Mouse (Mus musculus) CH12.LX (cell line): Measurements from ENCODE around the gene Prg4. TPM values are rescaled to one million over a fixed set of nuclear protein-coding genes. Genes with fewer than 3 reads are reported as not detected.

ENCODE experiments used
- DNase-seq: peaks from one replicate; pipeline ENCODE4 v3.0.0-alpha.2; 2013; ENCODE audit errors: extremely low read depth
- H3K27ac ChIP-seq: 2 replicates; pipeline ENCODE4 v1.5.1; 2012; ENCODE audit warnings: low read depth, mild to moderate bottlenecking, control low read depth, moderate library complexity; ENCODE audit not compliant: insufficient read depth
- H3K27me3 ChIP-seq: replicated peaks from 2 replicates; pipeline ENCODE3; 2012; ENCODE audit warnings: inconsistent platforms
- H3K36me3 ChIP-seq, 2 experiments: replicated peaks in 1 of 2; 2 replicates each; pipeline versions ENCODE3 to v1.6.1; 2012; ENCODE audit warnings: inconsistent platforms in 1 of 2, low read length in 1 of 2, mild to moderate bottlenecking in 1 of 2, mixed read lengths in 1 of 2, moderate library complexity in 1 of 2; ENCODE audit not compliant: control insufficient read depth in 1 of 2, insufficient read depth in 1 of 2
- H3K4me1 ChIP-seq, 2 experiments: 2 replicates each; pipeline ENCODE4 v1.6.1; 2012; ENCODE audit warnings: inconsistent platforms in 1 of 2, moderate library complexity in 1 of 2; ENCODE audit not compliant: insufficient read depth in 2 of 2, control insufficient read depth in 1 of 2
- H3K4me2 ChIP-seq: 2 replicates; pipeline ENCODE4 v1.6.1; 2012; ENCODE audit warnings: low read depth, mild to moderate bottlenecking, control low read depth; ENCODE audit not compliant: poor library complexity, insufficient read depth, severe bottlenecking
- H3K4me3 ChIP-seq, 3 experiments: fragments of 150-350 bp in 1 of 3; sonication (generic) in 1 of 3; replicated peaks in 1 of 3; 2 replicates each; pipeline versions ENCODE3 to v1.5.1; 2011 to 2012; ENCODE audit warnings: low read depth in 2 of 3, low read length in 2 of 3, mild to moderate bottlenecking in 2 of 3, moderate library complexity in 2 of 3, control low read depth in 1 of 3, improper control_type of control experiment in 1 of 3, inconsistent platforms in 1 of 3, mixed read lengths in 1 of 3; ENCODE audit not compliant: poor library complexity in 1 of 3
- H3K79me2 ChIP-seq: replicated peaks from 2 replicates; pipeline ENCODE4 v1.6.1; 2012; ENCODE audit warnings: mild to moderate bottlenecking, moderate library complexity; ENCODE audit not compliant: control insufficient read depth, poor library complexity, insufficient read depth, severe bottlenecking; ENCODE audit errors: extremely low read depth
- H3K9ac ChIP-seq: 2 replicates; pipeline ENCODE4 v1.6.1; 2012; ENCODE audit warnings: low read depth, mild to moderate bottlenecking, control low read depth, moderate library complexity; ENCODE audit not compliant: insufficient read depth
- H3K9me3 ChIP-seq: replicated peaks from 2 replicates; pipeline ENCODE3; 2012; ENCODE audit warnings: low read length, inconsistent platforms, mixed read lengths
- BHLHE40 ChIP-seq: IDR thresholded peaks from 2 replicates; pipeline ENCODE4 v1.6.1; 2011; ENCODE audit warnings: mild to moderate bottlenecking, low read depth, low read length, improper control_type of control experiment
- CHD1 ChIP-seq: IDR thresholded peaks from 2 replicates; pipeline ENCODE4 v1.6.1; 2012; ENCODE audit warnings: low read depth, low read length, improper control_type of control experiment, inconsistent platforms
- CHD2 ChIP-seq: IDR thresholded peaks from 2 replicates; pipeline ENCODE4 v1.6.1; 2011; ENCODE audit warnings: low read length, improper control_type of control experiment
- EP300 ChIP-seq: IDR thresholded peaks from 2 replicates; pipeline ENCODE4 v1.6.1; 2011; ENCODE audit warnings: low read length, improper control_type of control experiment
- HCFC1 ChIP-seq: IDR thresholded peaks from 2 replicates; pipeline ENCODE4 v1.6.1; 2012; ENCODE audit warnings: low read depth, mild to moderate bottlenecking, inconsistent platforms, low read length, improper control_type of control experiment
- JUND ChIP-seq: conservative IDR thresholded peaks from 2 replicates; pipeline ENCODE4 v1.6.1; 2011; ENCODE audit warnings: low read depth, low read length, improper control_type of control experiment
- MAZ ChIP-seq: IDR thresholded peaks from 2 replicates; pipeline ENCODE4 v1.6.1; 2012; ENCODE audit warnings: low read depth, mild to moderate bottlenecking, inconsistent platforms, low read length, improper control_type of control experiment, moderate library complexity
- MEF2A ChIP-seq: IDR thresholded peaks from 2 replicates; pipeline ENCODE4 v1.6.1; 2014; ENCODE audit warnings: low read depth, mild to moderate bottlenecking, inconsistent platforms, low read length, improper control_type of control experiment, borderline replicate concordance
- MXI1 ChIP-seq: IDR thresholded peaks from 2 replicates; pipeline ENCODE4 v1.6.1; 2011; ENCODE audit warnings: mild to moderate bottlenecking, low read depth, low read length, improper control_type of control experiment
- MYC ChIP-seq: IDR thresholded peaks from 2 replicates; pipeline ENCODE4 v1.6.1; 2011; ENCODE audit warnings: low read depth, mild to moderate bottlenecking, improper control_type of control experiment, low read length
- POLR2A ChIP-seq: IDR thresholded peaks from 2 replicates; pipeline ENCODE4 v1.6.1; 2011; ENCODE audit warnings: low read depth, mild to moderate bottlenecking, improper control_type of control experiment, low read length
- RAD21 ChIP-seq: IDR thresholded peaks from 2 replicates; pipeline ENCODE4 v1.6.1; 2011; ENCODE audit warnings: low read depth, mild to moderate bottlenecking, low read length, improper control_type of control experiment, moderate library complexity
- SIN3A ChIP-seq: IDR thresholded peaks from 2 replicates; pipeline ENCODE4 v1.6.1; 2012; ENCODE audit warnings: low read length, improper control_type of control experiment, inconsistent platforms
- TCF12 ChIP-seq: IDR thresholded peaks from 2 replicates; pipeline ENCODE4 v1.6.1; 2014; ENCODE audit warnings: low read depth, mild to moderate bottlenecking, inconsistent platforms, low read length, improper control_type of control experiment
- USF1 ChIP-seq: IDR thresholded peaks from 2 replicates; pipeline ENCODE4 v1.6.1; 2014; ENCODE audit warnings: low read depth, mild to moderate bottlenecking, inconsistent platforms, low read length, improper control_type of control experiment
- ZKSCAN1 ChIP-seq: IDR thresholded peaks from 2 replicates; pipeline ENCODE4 v1.6.1; 2012; ENCODE audit warnings: low read depth, inconsistent platforms, low read length, improper control_type of control experiment, borderline replicate concordance
- ZNF384 ChIP-seq: IDR thresholded peaks from 2 replicates; pipeline ENCODE4 v1.6.1; 2012; ENCODE audit warnings: low read depth, low read length, improper control_type of control experiment, inconsistent platforms
- dilution Hi-C: fragments of 300-500 bp; cut with MboI; formaldehyde crosslinking; loops from 2 replicates; pipeline ENCODE4 v1.14.3; 2020; ENCODE audit warnings: low sequenced_read_pairs; ENCODE audit not compliant: extremely low pct_unique_long_range_greater_than_20kb, extremely low pct_ligation_motif_present
- in situ Hi-C: fragments of 300-500 bp; cut with MboI; formaldehyde crosslinking; loops from 3 replicates; pipeline ENCODE4 v1.14.3; 2019; ENCODE audit warnings: low sequenced_read_pairs, low pct_ligation_motif_present, low pct_unique_long_range_greater_than_20kb, mixed read lengths
- polyA plus RNA-seq: library from polyadenylated mRNA; unstranded; fragments of >175 nt; gene quantifications from 2 replicates; pipeline ENCODE4 v1.2.1, GENCODE M21; 2012; ENCODE audit warnings: low read depth; ENCODE audit not compliant: insufficient read length
- total RNA-seq, 2 experiments: library from RNA; depleted of rRNA; stranded (reverse); fragments of 300-350 nt in 1 of 2; fragments of >200 nt in 1 of 2; gene quantifications; 2 replicates each; pipeline ENCODE4 v1.2.3; 2012 to 2014

Prg4 gene
- total and polyA plus RNA-seq, 3 experiments = 0.08 to 0.30 TPM; not detected in 1

- no peaks in the 10 kb centered on the region for H3K27me3 ChIP-seq
- H3K4me2 ChIP-seq = no peak overlapping the region
- dilution Hi-C loops (no loop called here), in situ Hi-C loops (no loop called here)
- TF ChIP-seq MYC (no peak), MXI1 (no peak)
- H3K4me3 ChIP-seq = no peak overlapping the region
- peaks cover 49 to 90% of the 10 kb centered on the region in 2 experiments for H3K36me3 ChIP-seq
- no peaks in the 10 kb centered on the region for H3K79me2 ChIP-seq
- no peak for DNase-seq
- no peaks in the 10 kb centered on the region for H3K9me3 ChIP-seq
- no peak overlapping the region for H3K9ac ChIP-seq
- H3K4me1 ChIP-seq = no peaks in the 10 kb centered on the region; a peak in 1 of 4 replicates
- no peak overlapping the region for H3K27ac ChIP-seq
Observed at GRCm38 (mm10) chr1:150407285-150407684, 58.7 kb downstream of the Prg4 start.

GRCm38 (mm10) chr1:150404555-150404954 lies 61.4 kb downstream of the Prg4 start:
- in situ Hi-C loops = no loop called here
- dilution Hi-C loops = no loop called here
- TF ChIP-seq POLR2A (no peak), USF1 (no peak), CHD2 (no peak), JUND (no peak), ZKSCAN1 (no peak), SIN3A (no peak), RAD21 (no peak), MEF2A (no peak), HCFC1 (no peak), TCF12 (no peak), CHD1 (no peak), BHLHE40 (no peak), EP300 (no peak), MAZ (no peak)
- Histone ChIP-seq H3K4me1 (no peaks in the 10 kb centered on the region; a peak in 2 of 4 replicates), H3K4me2 (no peak overlapping the region), H3K36me3 (peaks cover 41 to 85% of the 10 kb centered on the region in 2 experiments), H3K9ac (no peak overlapping the region), H3K27me3 (no peaks in the 10 kb centered on the region), H3K9me3 (no peaks in the 10 kb centered on the region), H3K27ac (no peak overlapping the region), H3K79me2 (peaks cover 4% of the 10 kb centered on the region), H3K4me3 (no peak overlapping the region)
- no peak for DNase-seq

- dilution Hi-C loops = no loop called here
- no peak for DNase-seq
- H3K9ac ChIP-seq = no peak overlapping the region
- H3K9me3 ChIP-seq = no peaks in the 10 kb centered on the region
- in situ Hi-C loops = no loop called here
- H3K4me2 ChIP-seq = no peak overlapping the region
- no peak overlapping the region for H3K4me3 ChIP-seq
- H3K79me2 ChIP-seq = peaks cover 9% of the 10 kb centered on the region
- no peak for TF ChIP-seq ZNF384
- TF ChIP-seq EP300 = no peak
- peaks cover 40 to 84% of the 10 kb centered on the region in 2 experiments for H3K36me3 ChIP-seq
- H3K27ac ChIP-seq = no peak overlapping the region
- H3K27me3 ChIP-seq = no peaks in the 10 kb centered on the region
- H3K4me1 ChIP-seq = no peaks in the 10 kb centered on the region; a peak in 2 of 4 replicates
Observed at GRCm38 (mm10) chr1:150403914-150404313, 62.1 kb downstream of the Prg4 start.

Other genes with a start within 250 kb of the Prg4 start
- gene Pdc, start 146.7 kb downstream of the Prg4 start, total RNA-seq (2012; rRNA removed) = not detected in 2 replicates
- not detected in 2 replicates for gene Pdc, start 146.7 kb downstream of the Prg4 start, total RNA-seq (2014; rRNA removed)
- not detected in 2 replicates for gene Pdc, start 146.7 kb downstream of the Prg4 start, polyA plus RNA-seq
- gene Tpr, start 73.3 kb downstream of the Prg4 start, total RNA-seq (2012; rRNA removed) = 200 and 212 TPM in 2 replicates
- 129 and 135 TPM in 2 replicates for gene Tpr, start 73.3 kb downstream of the Prg4 start, total RNA-seq (2014; rRNA removed)
- gene Tpr, start 73.3 kb downstream of the Prg4 start, polyA plus RNA-seq = 291 and 299 TPM in 2 replicates
- gene Odr4, start 73.1 kb downstream of the Prg4 start, total RNA-seq (2012; rRNA removed) = 26.6 and 34.0 TPM in 2 replicates
- gene Odr4, start 73.1 kb downstream of the Prg4 start, total RNA-seq (2014; rRNA removed) = 54.7 and 60.0 TPM in 2 replicates
- 25.0 and 27.6 TPM in 2 replicates for gene Odr4, start 73.1 kb downstream of the Prg4 start, polyA plus RNA-seq